Mouse (Mus musculus): Measurements from ENCODE around the gene 3110040M04Rik. TPM values are rescaled to one million over a fixed set of nuclear protein-coding genes. Genes with fewer than 3 reads are reported as not detected.
"Not testable (repeated sequence)": the region's sequence is repeated elsewhere in the genome, so short reads cannot be mapped to it uniquely, and the experiment has no call there.

The 3110040M04Rik gene
- polyA plus RNA-seq, 1 experiment: not detected

GRCm38 (mm10) chr1:151178505-151179083 is 25.3 kb upstream of the 3110040M04Rik start:
- Histone ChIP-seq H3K27me3 (ENCODE audit: control insufficient read depth, insufficient read depth, low read length) (no peaks in the 10 kb centered on the region), H3K36me3 (ENCODE audit: control insufficient read depth, insufficient read depth, low read length) (no peaks in the 10 kb centered on the region), H3K4me3 (ENCODE audit: extremely low read depth, insufficient read depth, insufficient read length) (no peak overlapping the region), H3K27ac (ENCODE audit: insufficient read depth, low read length) (no peak overlapping the region), H3K4me1 (ENCODE audit: control insufficient read depth, insufficient read depth, insufficient read length) (no peaks in the 10 kb centered on the region)
- no peak for TF ChIP-seq CTCF (IDR thresholded peaks at IDR 0.05; ENCODE audit: extremely low read depth, insufficient read depth, insufficient read length, insufficient replicate concordance)
- TF ChIP-seq POLR2A (IDR thresholded peaks at IDR 0.05; ENCODE audit: low read depth, low read length): no peak
- WGBS: 95% methylated on average over 2 of the region's 2 CpGs
- DNase-seq (ENCODE audit: low read depth in 1 of 2, low spot score in 2 of 2): no peak

DNA sequence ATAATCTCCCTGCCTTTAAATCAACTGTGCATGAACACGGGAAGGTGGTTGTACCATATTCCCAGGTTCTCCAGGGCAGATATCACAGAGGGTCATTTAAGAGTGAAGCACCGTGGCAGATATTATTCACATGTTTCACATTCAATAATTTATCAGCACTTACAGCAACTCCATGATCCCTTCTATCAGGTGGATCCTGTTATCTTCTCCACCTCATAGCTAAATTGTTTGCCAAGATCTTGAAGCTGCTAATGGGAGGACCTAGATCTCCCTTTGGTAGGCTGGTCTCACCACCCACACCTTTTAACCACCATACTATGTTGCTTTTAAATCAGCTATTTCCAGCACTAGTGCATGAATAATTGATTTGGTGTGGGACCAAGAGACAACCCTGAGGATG is 23.8 kb upstream of the 3110040M04Rik start:
- H3K27me3 ChIP-seq (ENCODE audit: control insufficient read depth, insufficient read depth, low read length): no peaks in the 10 kb centered on the region
- no peak overlapping the region for H3K27ac ChIP-seq (ENCODE audit: insufficient read depth, low read length)
- no peak for DNase-seq (ENCODE audit: low read depth in 1 of 2, low spot score in 2 of 2)
- no peak for TF ChIP-seq POLR2A (IDR thresholded peaks at IDR 0.05; ENCODE audit: low read depth, low read length)
- TF ChIP-seq CTCF (IDR thresholded peaks at IDR 0.05; ENCODE audit: extremely low read depth, insufficient read depth, insufficient read length, insufficient replicate concordance): no peak
- 88% methylated on average over 2 of the region's 2 CpGs for WGBS
- H3K36me3 ChIP-seq (ENCODE audit: control insufficient read depth, insufficient read depth, low read length): no peaks in the 10 kb centered on the region
- no peaks in the 10 kb centered on the region for H3K4me1 ChIP-seq (ENCODE audit: control insufficient read depth, insufficient read depth, insufficient read length)
- no peak overlapping the region for H3K4me3 ChIP-seq (ENCODE audit: extremely low read depth, insufficient read depth, insufficient read length)

- not testable (repeated sequence) for H3K36me3 ChIP-seq (ENCODE audit: control insufficient read depth, insufficient read depth, low read length); H3K4me1 ChIP-seq (ENCODE audit: control insufficient read depth, insufficient read depth, insufficient read length); DNase-seq (ENCODE audit: low read depth in 1 of 2, low spot score in 2 of 2); H3K4me3 ChIP-seq (ENCODE audit: extremely low read depth, insufficient read depth, insufficient read length); H3K27me3 ChIP-seq (ENCODE audit: control insufficient read depth, insufficient read depth, low read length); H3K27ac ChIP-seq (ENCODE audit: insufficient read depth, low read length)
- 100% methylated on average over 1 of the region's 7 CpGs for WGBS
Observed at GRCm38 (mm10) chr1:151182266-151182665, 21.7 kb upstream of the 3110040M04Rik start, which contains the start of gene Gm47985. Gene Gm47985, plus strand, starts transcription at chr1:151182537.

DNA sequence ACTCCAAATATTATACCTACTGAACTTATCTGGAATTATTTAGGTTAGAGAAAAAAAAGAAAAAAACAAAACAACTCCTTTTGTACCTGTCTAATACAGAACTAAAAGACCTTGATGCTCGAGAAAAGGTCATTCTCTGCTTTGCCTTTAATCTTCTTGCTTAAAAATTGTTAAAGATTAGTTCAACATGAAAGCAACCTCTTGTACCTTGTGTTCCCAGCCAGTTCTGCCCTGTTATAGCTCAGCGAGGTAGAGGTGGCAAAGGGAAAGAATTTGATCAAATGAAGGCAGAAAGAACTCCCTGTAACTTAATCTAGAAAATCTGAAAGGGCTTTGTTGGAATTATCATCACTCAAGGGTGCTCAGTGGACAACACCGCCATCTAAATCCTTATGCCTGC is 17.7 kb upstream of the 3110040M04Rik start:
- not testable (repeated sequence) for H3K4me1 ChIP-seq (ENCODE audit: control insufficient read depth, insufficient read depth, insufficient read length); DNase-seq (ENCODE audit: low read depth in 1 of 2, low spot score in 2 of 2); H3K4me3 ChIP-seq (ENCODE audit: extremely low read depth, insufficient read depth, insufficient read length); H3K27ac ChIP-seq (ENCODE audit: insufficient read depth, low read length); H3K27me3 ChIP-seq (ENCODE audit: control insufficient read depth, insufficient read depth, low read length); H3K36me3 ChIP-seq (ENCODE audit: control insufficient read depth, insufficient read depth, low read length)
- WGBS: 94% methylated on average over 3 of the region's 3 CpGs

- H3K4me1 ChIP-seq (ENCODE audit: control insufficient read depth, insufficient read depth, insufficient read length); H3K27me3 ChIP-seq (ENCODE audit: control insufficient read depth, insufficient read depth, low read length); H3K36me3 ChIP-seq (ENCODE audit: control insufficient read depth, insufficient read depth, low read length); DNase-seq (ENCODE audit: low read depth in 1 of 2, low spot score in 2 of 2); H3K27ac ChIP-seq (ENCODE audit: insufficient read depth, low read length); H3K4me3 ChIP-seq (ENCODE audit: extremely low read depth, insufficient read depth, insufficient read length): not testable (repeated sequence)
- whole genome bisulfite sequencing: 87% methylated on average over 4 of the region's 4 CpGs
Observed at GRCm38 (mm10) chr1:151186879-151187424, 17.0 kb upstream of the 3110040M04Rik start.

DNA sequence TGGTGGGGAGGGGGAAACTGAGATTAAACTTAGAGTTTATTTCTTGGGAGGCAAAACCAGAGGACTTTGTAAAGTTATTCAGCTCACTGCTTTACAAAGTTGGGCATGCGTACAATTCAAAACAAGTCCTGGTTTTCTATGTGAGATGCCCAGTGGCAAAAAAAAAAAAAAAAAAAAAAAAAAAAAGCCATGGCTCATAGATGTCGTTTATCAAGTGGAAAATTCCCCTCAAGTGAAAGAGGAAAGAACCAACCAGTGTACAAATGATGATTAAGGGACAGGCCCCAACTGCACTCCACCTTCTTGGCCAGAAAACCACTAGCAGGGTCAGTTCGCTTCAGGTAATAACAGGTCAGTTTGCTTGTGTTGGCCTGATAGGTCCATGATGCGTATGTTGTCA is 15.5 kb upstream of the 3110040M04Rik start:
- no peak overlapping the region for H3K4me3 ChIP-seq (ENCODE audit: extremely low read depth, insufficient read depth, insufficient read length)
- 72% methylated on average over 4 of the region's 4 CpGs for WGBS
- no peaks in the 10 kb centered on the region for H3K36me3 ChIP-seq (ENCODE audit: control insufficient read depth, insufficient read depth, low read length)
- no peak overlapping the region for H3K27ac ChIP-seq (ENCODE audit: insufficient read depth, low read length)
- no peak for DNase-seq (ENCODE audit: low read depth in 1 of 2, low spot score in 2 of 2)
- no peaks in the 10 kb centered on the region for H3K4me1 ChIP-seq (ENCODE audit: control insufficient read depth, insufficient read depth, insufficient read length)
- H3K27me3 ChIP-seq (ENCODE audit: control insufficient read depth, insufficient read depth, low read length): no peaks in the 10 kb centered on the region
- no peak for TF ChIP-seq CTCF (IDR thresholded peaks at IDR 0.05; ENCODE audit: extremely low read depth, insufficient read depth, insufficient read length, insufficient replicate concordance)
- no peak for TF ChIP-seq POLR2A (IDR thresholded peaks at IDR 0.05; ENCODE audit: low read depth, low read length)

GRCm38 (mm10) chr1:151192075-151192474 is 11.8 kb upstream of the 3110040M04Rik start, which contains the start of gene Gm8947:
Gene Gm8947, plus strand, starts transcription at chr1:151192376.
- not testable (repeated sequence) for H3K27me3 ChIP-seq (ENCODE audit: control insufficient read depth, insufficient read depth, low read length); H3K4me3 ChIP-seq (ENCODE audit: extremely low read depth, insufficient read depth, insufficient read length); H3K4me1 ChIP-seq (ENCODE audit: control insufficient read depth, insufficient read depth, insufficient read length); H3K27ac ChIP-seq (ENCODE audit: insufficient read depth, low read length); H3K36me3 ChIP-seq (ENCODE audit: control insufficient read depth, insufficient read depth, low read length); DNase-seq (ENCODE audit: low read depth in 1 of 2, low spot score in 2 of 2)
- WGBS: 91% methylated on average over 2 of the region's 7 CpGs

DNA sequence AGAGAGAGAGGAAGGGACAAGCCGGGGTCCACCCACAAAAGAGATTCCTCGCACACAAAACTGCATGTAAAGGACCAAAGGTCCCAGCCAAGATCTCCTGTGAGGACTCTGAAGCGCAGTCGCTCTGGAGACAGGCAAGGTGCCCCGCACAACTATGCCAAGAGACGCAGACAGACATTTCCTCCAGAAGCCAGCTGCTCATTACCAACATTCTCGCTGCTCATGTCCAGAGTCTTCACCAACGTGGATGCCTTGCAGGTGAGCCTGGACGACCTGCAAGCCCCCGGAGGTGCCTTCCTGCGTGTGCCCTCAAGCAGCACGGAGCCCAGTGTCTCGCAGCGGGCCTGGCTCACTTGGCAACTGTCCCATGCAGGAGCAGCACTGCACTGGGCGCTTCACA is 11.2 kb upstream of the 3110040M04Rik start:
- H3K27me3 ChIP-seq (ENCODE audit: control insufficient read depth, insufficient read depth, low read length); DNase-seq (ENCODE audit: low read depth in 1 of 2, low spot score in 2 of 2); H3K27ac ChIP-seq (ENCODE audit: insufficient read depth, low read length); H3K36me3 ChIP-seq (ENCODE audit: control insufficient read depth, insufficient read depth, low read length); H3K4me3 ChIP-seq (ENCODE audit: extremely low read depth, insufficient read depth, insufficient read length); H3K4me1 ChIP-seq (ENCODE audit: control insufficient read depth, insufficient read depth, insufficient read length): not testable (repeated sequence)
- 92% methylated on average over 15 of the region's 15 CpGs for WGBS

DNA sequence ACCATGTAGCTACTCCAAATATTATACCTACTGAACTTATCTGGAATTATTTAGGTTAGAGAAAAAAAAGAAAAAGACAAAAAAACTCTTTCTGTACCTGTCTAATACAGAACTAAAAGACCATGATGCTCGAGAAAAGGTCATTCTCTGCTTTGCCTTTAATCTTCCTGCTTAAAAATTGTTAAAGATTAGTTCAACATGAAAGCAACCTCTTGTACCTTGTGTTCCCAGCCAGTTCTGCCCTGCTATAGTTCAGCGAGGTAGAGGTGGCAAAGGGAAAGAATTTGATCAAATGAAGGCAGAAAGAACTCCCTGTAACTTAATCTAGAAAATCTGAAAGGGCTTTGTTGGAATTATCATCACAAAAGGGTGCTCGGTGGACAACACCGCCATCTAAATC is 7.9 kb upstream of the 3110040M04Rik start:
- H3K4me1 ChIP-seq (ENCODE audit: control insufficient read depth, insufficient read depth, insufficient read length); H3K27me3 ChIP-seq (ENCODE audit: control insufficient read depth, insufficient read depth, low read length); DNase-seq (ENCODE audit: low read depth in 1 of 2, low spot score in 2 of 2); H3K36me3 ChIP-seq (ENCODE audit: control insufficient read depth, insufficient read depth, low read length); H3K4me3 ChIP-seq (ENCODE audit: extremely low read depth, insufficient read depth, insufficient read length); H3K27ac ChIP-seq (ENCODE audit: insufficient read depth, low read length): not testable (repeated sequence)
- WGBS: 85% methylated on average over 4 of the region's 4 CpGs

DNA sequence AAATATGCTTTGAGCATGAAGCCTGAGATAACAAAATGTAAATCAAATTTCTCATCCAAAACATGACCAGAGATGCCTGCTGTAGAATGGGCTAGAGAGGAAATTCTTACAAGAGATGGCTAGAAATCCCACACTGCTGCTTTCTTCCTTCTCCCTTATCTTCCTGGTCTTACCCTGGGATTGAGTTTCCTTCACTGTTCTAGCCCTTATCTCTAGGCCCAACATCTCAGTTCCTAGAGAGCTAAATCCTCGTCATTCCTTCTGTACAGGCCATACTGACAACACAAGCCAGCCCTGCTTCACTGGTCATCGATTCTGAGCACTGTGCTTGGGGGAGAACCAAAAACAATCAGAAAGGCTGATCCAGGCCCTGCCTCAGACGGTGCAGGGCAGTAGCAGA is 7.2 kb upstream of the 3110040M04Rik start:
- not testable (repeated sequence) for H3K4me3 ChIP-seq (ENCODE audit: extremely low read depth, insufficient read depth, insufficient read length); DNase-seq (ENCODE audit: low read depth in 1 of 2, low spot score in 2 of 2); H3K4me1 ChIP-seq (ENCODE audit: control insufficient read depth, insufficient read depth, insufficient read length); H3K36me3 ChIP-seq (ENCODE audit: control insufficient read depth, insufficient read depth, low read length); H3K27me3 ChIP-seq (ENCODE audit: control insufficient read depth, insufficient read depth, low read length); H3K27ac ChIP-seq (ENCODE audit: insufficient read depth, low read length)
- WGBS: 90% methylated on average over 3 of the region's 3 CpGs
